Mouse (Mus musculus): ENCODE results near the gene Bcl9l.

Gene Bcl9l

GRCm38 (mm10) chr9:44478959-44479605, 3.5 kb upstream of the Bcl9l start:
- TF ChIP-seq GATA4 (IDR thresholded peaks at IDR 0.05; ENCODE audit: insufficient replicate concordance, low read length): no peak

DNA sequence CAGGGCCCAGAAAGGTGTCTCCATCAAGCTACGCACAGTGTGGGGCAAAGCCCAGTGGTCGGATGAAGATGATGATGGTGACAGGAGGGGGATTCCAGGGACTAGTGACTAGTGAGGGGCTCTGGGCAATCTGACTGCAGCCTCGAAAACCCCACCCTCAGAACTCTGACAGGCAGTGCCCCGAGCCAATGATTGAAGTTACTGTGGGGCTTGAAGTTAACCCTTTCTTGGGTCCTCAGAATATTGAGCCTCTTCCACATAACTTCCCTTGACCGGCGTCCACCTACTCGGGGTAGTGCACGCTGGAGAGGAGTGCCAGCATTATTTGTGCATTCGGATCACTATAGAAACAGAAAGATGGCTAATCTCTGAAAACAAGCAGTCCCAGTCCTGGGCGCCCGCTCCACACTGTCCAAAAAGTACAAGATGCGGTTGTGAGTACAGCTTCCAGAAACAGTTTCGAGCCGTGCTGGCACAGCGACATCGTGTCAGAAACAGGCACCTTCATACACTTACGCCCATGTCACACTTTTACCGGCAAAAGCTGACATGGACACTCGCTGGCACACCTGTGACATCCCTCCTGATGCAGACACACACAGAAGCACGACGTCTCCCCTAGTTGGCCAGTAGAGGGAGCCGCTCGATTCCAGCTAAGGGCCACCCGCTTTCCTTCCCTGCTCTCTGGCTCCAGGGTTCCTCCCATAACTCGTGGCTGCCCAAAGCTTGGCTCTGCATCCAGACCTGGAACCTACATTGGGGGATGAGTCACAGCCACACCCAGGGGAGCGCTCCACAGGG, 2.8 kb upstream of the Bcl9l start:
- TF ChIP-seq GATA4 (IDR thresholded peaks at IDR 0.05; ENCODE audit: insufficient replicate concordance, low read length): no peak

DNA sequence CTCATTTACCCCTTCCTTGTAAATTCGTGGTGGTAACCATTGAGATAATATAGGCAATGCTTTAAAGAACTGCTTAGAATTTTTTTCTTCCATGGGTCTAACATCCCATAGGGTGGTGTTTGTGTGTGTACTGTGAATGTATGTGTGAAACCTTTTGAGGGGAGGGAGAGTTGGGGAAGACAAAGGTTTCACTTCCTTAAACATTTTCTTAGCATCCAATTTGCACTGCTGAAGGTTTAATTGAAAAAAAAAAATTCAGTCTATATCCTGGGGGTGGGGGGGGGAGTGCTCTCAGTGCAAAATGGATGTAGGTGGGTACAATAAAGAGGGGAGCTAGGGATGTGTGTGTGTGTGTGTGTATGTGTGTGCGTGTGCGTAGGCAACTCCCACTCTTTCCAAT, 513 bp upstream of the Bcl9l start:
- TF ChIP-seq GATA4 (IDR thresholded peaks at IDR 0.05; ENCODE audit: insufficient replicate concordance, low read length): no peak

GRCm38 (mm10) chr9:44483041-44483509, 450 bp downstream of the Bcl9l start:
- no peak for TF ChIP-seq GATA4 (IDR thresholded peaks at IDR 0.05; ENCODE audit: insufficient replicate concordance, low read length)

DNA sequence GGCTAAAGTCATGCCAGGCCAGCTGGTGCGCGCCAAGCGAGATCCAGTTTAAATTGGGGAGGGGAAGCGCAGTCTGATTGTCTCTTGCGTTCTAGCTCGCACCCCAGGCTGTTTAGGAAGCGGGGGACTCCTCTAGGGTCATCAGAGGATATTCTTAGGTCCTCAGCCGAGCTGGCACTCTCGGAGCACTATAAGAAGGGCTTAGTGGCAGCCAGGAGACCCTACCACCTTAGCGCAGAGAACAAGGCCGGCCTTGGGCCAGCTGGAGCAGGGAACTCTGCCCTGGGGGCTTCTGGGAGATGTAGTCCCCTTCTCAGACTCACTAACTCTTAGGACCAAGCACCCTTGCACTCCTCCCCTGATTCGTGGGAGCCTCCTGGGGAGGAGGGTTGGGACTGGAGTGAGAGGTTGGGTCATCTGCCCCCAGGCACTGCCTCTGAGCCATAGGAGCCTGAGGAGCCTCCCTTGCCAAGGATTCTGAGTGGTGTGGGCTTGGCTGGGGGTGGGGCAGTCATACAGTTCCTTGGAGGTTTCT, 952 bp downstream of the Bcl9l start:
- no peak for TF ChIP-seq GATA4 (IDR thresholded peaks at IDR 0.05; ENCODE audit: insufficient replicate concordance, low read length)

DNA sequence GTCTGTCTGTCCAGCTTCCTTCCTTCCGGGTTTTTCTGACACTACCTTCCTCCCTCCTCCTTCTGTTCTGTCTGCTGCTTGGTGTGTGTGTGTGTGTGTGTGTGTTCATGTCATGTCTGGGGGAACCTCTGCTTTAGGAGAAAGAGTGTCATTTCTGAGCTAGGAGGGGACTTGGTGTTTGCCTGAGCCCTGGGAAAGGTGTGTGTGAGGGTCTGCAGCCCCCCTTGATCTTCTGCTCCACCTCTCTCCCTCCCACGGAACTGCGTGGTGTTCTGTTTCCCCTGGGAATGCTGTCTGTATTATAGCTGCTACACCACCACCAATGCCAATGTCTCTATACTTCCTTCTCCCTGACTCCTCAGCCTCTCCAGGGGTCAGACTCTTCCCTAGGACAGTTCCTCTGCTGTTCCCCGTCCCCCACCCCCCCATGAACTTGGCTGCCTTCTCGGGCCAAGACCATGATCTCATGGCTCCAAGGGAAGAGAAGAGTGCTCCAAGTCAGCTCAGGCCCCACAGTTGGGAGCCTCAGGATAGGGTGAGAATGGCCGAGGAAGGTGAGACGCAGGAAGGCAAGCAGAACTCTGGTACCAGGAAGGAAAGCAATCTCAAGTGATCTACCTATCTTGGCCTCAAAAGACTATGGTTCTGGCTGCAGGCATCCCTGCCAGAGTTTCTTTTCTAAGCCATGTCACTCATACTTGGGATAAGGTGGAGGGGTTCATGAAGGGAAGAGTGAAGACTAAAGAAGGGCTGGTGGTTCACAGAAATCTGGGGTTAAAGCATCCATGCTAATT, 1.9 kb downstream of the Bcl9l start:
- TF ChIP-seq GATA4 (IDR thresholded peaks at IDR 0.05; ENCODE audit: insufficient replicate concordance, low read length): no peak

GRCm38 (mm10) chr9:44485105-44485515, 2.5 kb downstream of the Bcl9l start:
- TF ChIP-seq GATA4 (IDR thresholded peaks at IDR 0.05; ENCODE audit: insufficient replicate concordance, low read length): no peak

GRCm38 (mm10) chr9:44485516-44486161, 3.0 kb downstream of the Bcl9l start:
- peak; percentile 72; the same call in 1 of the 2 replicates for TF ChIP-seq GATA4 (IDR thresholded peaks at IDR 0.05; ENCODE audit: insufficient replicate concordance, low read length)

DNA sequence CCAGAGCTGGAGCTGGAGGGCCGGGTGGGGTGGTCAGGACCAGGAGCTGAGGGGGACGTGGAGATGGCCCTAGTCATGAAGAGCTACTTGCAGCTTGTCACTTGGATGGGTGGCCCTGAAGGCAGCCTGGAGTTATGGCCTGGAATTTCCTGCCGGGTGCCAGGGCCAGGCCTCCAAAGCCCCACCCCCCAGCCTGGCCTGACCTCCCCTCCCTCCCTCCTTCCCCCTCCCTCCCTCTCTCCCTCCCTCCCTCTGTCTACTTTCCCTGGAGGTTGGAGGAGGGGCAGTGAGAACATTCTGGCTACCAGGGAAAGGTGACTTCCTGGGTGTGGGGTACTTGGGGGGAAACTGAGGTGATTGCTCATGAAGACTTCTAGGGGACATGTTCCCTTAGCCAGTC, 3.7 kb downstream of the Bcl9l start:
- no peak for TF ChIP-seq GATA4 (IDR thresholded peaks at IDR 0.05; ENCODE audit: insufficient replicate concordance, low read length)

GRCm38 (mm10) chr9:44486741-44487421, 4.3 kb downstream of the Bcl9l start:
- no peak for TF ChIP-seq GATA4 (IDR thresholded peaks at IDR 0.05; ENCODE audit: insufficient replicate concordance, low read length)

GRCm38 (mm10) chr9:44487441-44487840, 4.8 kb downstream of the Bcl9l start:
- peak; percentile 96 for TF ChIP-seq GATA4 (IDR thresholded peaks at IDR 0.05; ENCODE audit: insufficient replicate concordance, low read length)

DNA sequence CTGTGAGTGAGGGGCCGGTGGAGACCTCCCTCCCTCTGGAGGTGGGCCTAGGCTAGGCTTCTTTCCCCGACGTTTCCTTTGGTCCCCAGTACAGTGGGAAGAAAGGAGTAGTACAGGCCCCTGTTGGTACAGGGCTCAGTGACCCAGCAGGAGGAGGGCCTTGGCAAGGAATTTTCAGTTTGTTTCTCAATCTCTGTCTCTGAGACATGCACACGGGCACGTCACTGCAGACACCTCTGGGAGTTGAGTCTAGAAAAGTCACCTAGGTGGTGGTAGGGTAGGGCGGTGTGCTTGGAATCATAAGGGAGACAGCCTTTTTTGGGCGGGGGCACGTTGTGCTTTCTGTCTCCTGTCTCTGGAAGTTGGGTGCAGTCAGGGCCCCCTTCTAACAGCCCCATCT, 5.8 kb downstream of the Bcl9l start:
- no peak for TF ChIP-seq GATA4 (IDR thresholded peaks at IDR 0.05; ENCODE audit: insufficient replicate concordance, low read length)

GRCm38 (mm10) chr9:44488855-44489381, 6.3 kb downstream of the Bcl9l start:
- no peak for TF ChIP-seq GATA4 (IDR thresholded peaks at IDR 0.05; ENCODE audit: insufficient replicate concordance, low read length)

- no peak for TF ChIP-seq GATA4 (IDR thresholded peaks at IDR 0.05; ENCODE audit: insufficient replicate concordance, low read length)
These were observed 7.0 kb downstream of the Bcl9l start for GRCm38 (mm10) chr9:44489651-44490085.

Measured in liver, adult (tissue).